In genomic region chr8:94914701-94915101, GRCm38 (mm10) we compare ENCODE assay signal across 9 mouse cellular contexts. TPM values are rescaled to one million over a fixed set of nuclear protein-coding genes. Genes with fewer than 3 reads are reported as not detected.
A peak's percentile ranks its signal among the peaks of the same experiment; 100 is the strongest.
DNase-seq lines count a peak whose midpoint lies in the region; ATAC-seq and TF ChIP-seq lines count a peak whose summit lies in the region.
"Had no signal": no experiment of that assay in that cellular context is flagged by ENCODE, and none has a peak within 500 bp of the region (broad histone marks: within the 10 kb centered on the region; RNA-seq: fewer than 3 reads in every experiment).

No protein-coding gene starts in this region.

- no peak overlapping the region for H3K9ac ChIP-seq in hindbrain, embryonic 15.5 days
- no peak overlapping the region for H3K9ac ChIP-seq in forebrain, embryonic 14.5 days (ENCODE audit: low read length)

- TF ChIP-seq CTCF in G1E (IDR thresholded peaks at IDR 0.05; ENCODE audit: low read depth, low read length) = no peak

- ATAC-seq in hindbrain, embryonic 15.5 days (ENCODE audit: low FRiP score, low read depth) = peak; percentile 9; the same call in 1 of the 2 replicates
- ATAC-seq in G1E (ENCODE audit: extremely low read depth, insufficient number of reproducible peaks, low FRiP score, poor library complexity, severe bottlenecking) = no peak
- peak; percentile 40 for ATAC-seq in forebrain, embryonic 14.5 days
- ATAC-seq: Patski had no signal

- no peak overlapping the region for H3K27ac ChIP-seq in hindbrain, embryonic 15.5 days (replicated peaks)
- H3K27ac ChIP-seq in hindbrain, embryonic 10.5 days = no peak overlapping the region
- H3K27ac ChIP-seq in forebrain, embryonic 14.5 days (ENCODE audit: low read depth, low read length) = no peak overlapping the region
- peak overlapping the region; percentile 82 for H3K27ac ChIP-seq in limb, embryonic 10.5 days

- DNase-seq in hindbrain, embryonic 10.5 days (ENCODE audit: low spot score) = no peak
- no peak for DNase-seq in G1E (ENCODE audit: low spot score)
- peak; percentile 85 for DNase-seq in forebrain, embryonic 14.5 days (ENCODE audit: low spot score)
- DNase-seq in limb, embryonic 10.5 days (ENCODE audit: low spot score) = peak; percentile 76
- no peak for DNase-seq in ovary, adult 18-20 months (ENCODE audit: low spot score)
- no peak for DNase-seq in urinary bladder, postnatal 10 days (ENCODE audit: low spot score)
- DNase-seq in left cerebral cortex, adult 18-20 months (ENCODE audit: low spot score in 2 of 2) = no peak

- H3K4me1 ChIP-seq in hindbrain, embryonic 15.5 days (replicated peaks) = peaks cover 41% of the 10 kb centered on the region
- peaks cover 62% of the 10 kb centered on the region for H3K4me1 ChIP-seq in hindbrain, embryonic 10.5 days (replicated peaks)
- peaks cover 64% of the 10 kb centered on the region for H3K4me1 ChIP-seq in G1E (ENCODE audit: insufficient read depth, low read depth, low read length)
- peaks cover 29% of the 10 kb centered on the region for H3K4me1 ChIP-seq in forebrain, embryonic 14.5 days (ENCODE audit: control insufficient read depth, insufficient read depth, low read length)
- peaks cover 70% of the 10 kb centered on the region for H3K4me1 ChIP-seq in limb, embryonic 10.5 days

- WGBS in hindbrain, embryonic 15.5 days = 40% methylated on average over 3 of the region's 3 CpGs
- WGBS in hindbrain, embryonic 10.5 days = 75% methylated on average over 3 of the region's 3 CpGs
- WGBS in forebrain, embryonic 14.5 days = 41% methylated on average over 3 of the region's 3 CpGs
- 31% methylated on average over 3 of the region's 3 CpGs for WGBS in limb, embryonic 10.5 days

- H3K36me3 ChIP-seq in hindbrain, embryonic 15.5 days = no peaks in the 10 kb centered on the region
- peaks cover 9% of the 10 kb centered on the region; the same call in 1 of the 2 replicates for H3K36me3 ChIP-seq in hindbrain, embryonic 10.5 days
- peaks cover 59% of the 10 kb centered on the region for H3K36me3 ChIP-seq in G1E (replicated peaks)
- no peaks in the 10 kb centered on the region for H3K36me3 ChIP-seq in forebrain, embryonic 14.5 days (ENCODE audit: control insufficient read depth, insufficient read depth, low read length)
- H3K36me3 ChIP-seq in limb, embryonic 10.5 days = peaks cover 35% of the 10 kb centered on the region

- peaks cover 27% of the 10 kb centered on the region for H3K27me3 ChIP-seq in hindbrain, embryonic 15.5 days
- peaks cover 73% of the 10 kb centered on the region for H3K27me3 ChIP-seq in hindbrain, embryonic 10.5 days (ENCODE audit: insufficient read depth, poor library complexity, severe bottlenecking)
- H3K27me3 ChIP-seq in G1E (ENCODE audit: insufficient read depth, low read length) = no peaks in the 10 kb centered on the region
- peaks cover 7% of the 10 kb centered on the region; the same call in 1 of the 2 replicates for H3K27me3 ChIP-seq in forebrain, embryonic 14.5 days (replicated peaks; ENCODE audit: control insufficient read depth, insufficient read depth, low read length)
- H3K27me3 ChIP-seq in limb, embryonic 10.5 days (ENCODE audit: low read depth, poor library complexity, severe bottlenecking) = peaks cover 24% of the 10 kb centered on the region
- H3K27me3 ChIP-seq: Patski had no signal

- no peaks in the 10 kb centered on the region for H3K9me3 ChIP-seq in hindbrain, embryonic 15.5 days
- H3K9me3 ChIP-seq in hindbrain, embryonic 10.5 days = no peaks in the 10 kb centered on the region
- H3K9me3 ChIP-seq in G1E (replicated peaks) = peaks cover 10% of the 10 kb centered on the region
- H3K9me3 ChIP-seq in forebrain, embryonic 14.5 days (replicated peaks; ENCODE audit: control insufficient read depth, low read length) = no peaks in the 10 kb centered on the region
- H3K9me3 ChIP-seq in limb, embryonic 10.5 days (replicated peaks) = no peaks in the 10 kb centered on the region

- H3K4me2 ChIP-seq in hindbrain, embryonic 15.5 days = no peak overlapping the region
- H3K4me2 ChIP-seq in forebrain, embryonic 14.5 days (ENCODE audit: low read length) = no peak overlapping the region

- H3K4me3 ChIP-seq in hindbrain, embryonic 15.5 days = no peak overlapping the region
- no peak overlapping the region for H3K4me3 ChIP-seq in hindbrain, embryonic 10.5 days
- H3K4me3 ChIP-seq in G1E (ENCODE audit: low read depth, low read length) = peak overlapping the region; percentile 44
- H3K4me3 ChIP-seq in forebrain, embryonic 14.5 days (ENCODE audit: low read depth, low read length) = no peak overlapping the region
- peak overlapping the region; percentile 96 for H3K4me3 ChIP-seq in limb, embryonic 10.5 days

RNA-seq across cellular contexts. Expression of gene Ccdc102a, which starts 3.2 kb away (rescaled TPM):
- polyA plus RNA-seq in hindbrain, embryonic 15.5 days (2015; fragmentation: Nextera tagmentation; extraction: Ambion mirVana) = 6.6 and 7.6 TPM in 2 replicates
- 15.7 and 17.5 TPM in 2 replicates for polyA plus RNA-seq in hindbrain, embryonic 10.5 days (2016; fragmentation: Nextera tagmentation; extraction: Ambion mirVana)
- total RNA-seq in G1E (2014; fragmentation: Nextera tagmentation) (5.5 and 7.7 TPM in 2 replicates), G1E (2017) (3.3 and 4.5 TPM in 2 replicates)
- 20.5 and 26.3 TPM in 2 replicates for polyA plus RNA-seq in G1E (2012)
- 6.9 and 7.9 TPM in 2 replicates for polyA plus RNA-seq in forebrain, embryonic 14.5 days (2014; fragmentation: Nextera tagmentation; extraction: Ambion mirVana)
- polyA plus RNA-seq in limb, embryonic 10.5 days (2016; fragmentation: Nextera tagmentation; extraction: Ambion mirVana) = 27.0 and 32.3 TPM in 2 replicates
- 1 to 10 TPM; 1.5 to 1.9 TPM for total RNA-seq in left cerebral cortex, adult 18-20 months (2021)

RNA-seq across cellular contexts. Expression of gene Adgrg5, which starts 8.8 kb away (rescaled TPM):
- 0.17 and 0.25 TPM in 2 replicates for polyA plus RNA-seq in hindbrain, embryonic 15.5 days (2015; fragmentation: Nextera tagmentation; extraction: Ambion mirVana)
- polyA plus RNA-seq in hindbrain, embryonic 10.5 days (2016; fragmentation: Nextera tagmentation; extraction: Ambion mirVana) = 0.22 and 0.68 TPM in 2 replicates
- total RNA-seq in G1E (2014; fragmentation: Nextera tagmentation) (3.2 and 6.4 TPM in 2 replicates), G1E (2017) (0.76 and 0.87 TPM in 2 replicates)
- polyA plus RNA-seq in G1E (2012) = 1.9 and 2.9 TPM in 2 replicates
- polyA plus RNA-seq in forebrain, embryonic 14.5 days (2014; fragmentation: Nextera tagmentation; extraction: Ambion mirVana) = not detected in 2 replicates
- 0.18 and 0.74 TPM in 2 replicates for polyA plus RNA-seq in limb, embryonic 10.5 days (2016; fragmentation: Nextera tagmentation; extraction: Ambion mirVana)
- not detected for total RNA-seq in left cerebral cortex, adult 18-20 months (2021)
- polyA plus RNA-seq: Patski had no signal

RNA-seq across cellular contexts. Expression of gene Dok4, which starts 38.6 kb away (rescaled TPM):
- 84.1 and 88.9 TPM in 2 replicates for polyA plus RNA-seq in hindbrain, embryonic 15.5 days (2015; fragmentation: Nextera tagmentation; extraction: Ambion mirVana)
- 14.6 and 16.9 TPM in 2 replicates for polyA plus RNA-seq in hindbrain, embryonic 10.5 days (2016; fragmentation: Nextera tagmentation; extraction: Ambion mirVana)
- 0.53 and 3.7 TPM in 2 replicates for total RNA-seq in G1E (2014; fragmentation: Nextera tagmentation)
- 0.93 and 1.2 TPM in 2 replicates for total RNA-seq in G1E (2017)
- 0.51 and 0.72 TPM in 2 replicates for polyA plus RNA-seq in G1E (2012)
- 42.6 and 54.7 TPM in 2 replicates for polyA plus RNA-seq in forebrain, embryonic 14.5 days (2014; fragmentation: Nextera tagmentation; extraction: Ambion mirVana)
- 23.4 and 33.1 TPM in 2 replicates for polyA plus RNA-seq in limb, embryonic 10.5 days (2016; fragmentation: Nextera tagmentation; extraction: Ambion mirVana)
- total RNA-seq in left cerebral cortex, adult 18-20 months (2021) = 10 to 100 TPM; 18.6 to 20.9 TPM

RNA-seq across cellular contexts. Expression of gene Polr2c, which starts 57.5 kb away (rescaled TPM):
- polyA plus RNA-seq in hindbrain, embryonic 15.5 days (2015; fragmentation: Nextera tagmentation; extraction: Ambion mirVana) = 111 TPM in 2 replicates
- 154 and 169 TPM in 2 replicates for polyA plus RNA-seq in hindbrain, embryonic 10.5 days (2016; fragmentation: Nextera tagmentation; extraction: Ambion mirVana)
- total RNA-seq in G1E (2014; fragmentation: Nextera tagmentation) (92.6 and 95.8 TPM in 2 replicates), G1E (2017) (65.5 and 66.1 TPM in 2 replicates)
- 18.5 and 33.8 TPM in 2 replicates for polyA plus RNA-seq in G1E (2012)
- 163 and 174 TPM in 2 replicates for polyA plus RNA-seq in forebrain, embryonic 14.5 days (2014; fragmentation: Nextera tagmentation; extraction: Ambion mirVana)
- polyA plus RNA-seq in limb, embryonic 10.5 days (2016; fragmentation: Nextera tagmentation; extraction: Ambion mirVana) = 201 and 208 TPM in 2 replicates
- total RNA-seq in left cerebral cortex, adult 18-20 months (2021) = 10 to 100 TPM; 74.5 to 75.7 TPM

RNA-seq across cellular contexts. Expression of gene Adgrg1, which starts 59.9 kb away (rescaled TPM):
- 116 and 122 TPM in 2 replicates for polyA plus RNA-seq in hindbrain, embryonic 15.5 days (2015; fragmentation: Nextera tagmentation; extraction: Ambion mirVana)
- 101 and 186 TPM in 2 replicates for polyA plus RNA-seq in hindbrain, embryonic 10.5 days (2016; fragmentation: Nextera tagmentation; extraction: Ambion mirVana)
- total RNA-seq in G1E (2014; fragmentation: Nextera tagmentation) = 339 and 345 TPM in 2 replicates
- total RNA-seq in G1E (2017) = 54.0 and 57.7 TPM in 2 replicates
- polyA plus RNA-seq in G1E (2012) = 211 and 229 TPM in 2 replicates
- polyA plus RNA-seq in forebrain, embryonic 14.5 days (2014; fragmentation: Nextera tagmentation; extraction: Ambion mirVana) = 145 and 157 TPM in 2 replicates
- polyA plus RNA-seq in limb, embryonic 10.5 days (2016; fragmentation: Nextera tagmentation; extraction: Ambion mirVana) = 7.0 and 11.6 TPM in 2 replicates
- total RNA-seq in left cerebral cortex, adult 18-20 months (2021) = 10 to 100 TPM; 81.2 to 81.3 TPM

Comparison
In these comparisons a context has a peak if more than half of its experiments do, and no peak if none do; other contexts are left out.
1. H3K4me3 ChIP-seq: peak in G1E (single experiment) and limb, embryonic 10.5 days (single experiment); none in hindbrain, embryonic 15.5 days (single experiment), hindbrain, embryonic 10.5 days (single experiment) and forebrain, embryonic 14.5 days (single experiment).
2. DNase-seq: peak in forebrain, embryonic 14.5 days (single experiment) and limb, embryonic 10.5 days (single experiment); none in hindbrain, embryonic 10.5 days (single experiment), G1E (single experiment), ovary, adult 18-20 months (single experiment), urinary bladder, postnatal 10 days (single experiment) and left cerebral cortex, adult 18-20 months (0 of 2).